Mouse (Mus musculus) liver, adult 2 months (tissue): Measurements from ENCODE around the gene Rbfox3. TPM values are rescaled to one million over a fixed set of nuclear protein-coding genes. Genes with fewer than 3 reads are reported as not detected.

Source experiments
- DNase-seq: peaks from one replicate; pipeline ENCODE4 v3.0.0-alpha.2; 2011; ENCODE audit warnings: low read depth, low spot score; ENCODE audit errors: extremely low read depth
- H3K27ac ChIP-seq: fragments of 200-500 bp; replicated peaks from 2 replicates; pipeline ENCODE4 v1.5.1; 2012; ENCODE audit warnings: low read depth, mild to moderate bottlenecking, control low read depth, inconsistent platforms, low read length; ENCODE audit not compliant: insufficient read depth
- H3K27me3 ChIP-seq: fragments of 200-500 bp; 2 replicates; pipeline ENCODE4 v1.6.1; 2012; ENCODE audit warnings: mild to moderate bottlenecking, moderate library complexity, low read length, inconsistent platforms; ENCODE audit not compliant: control insufficient read depth, insufficient read depth
- H3K36me3 ChIP-seq: fragments of 200-500 bp; 2 replicates; pipeline ENCODE4 v1.6.1; 2012; ENCODE audit warnings: low read length, inconsistent platforms; ENCODE audit not compliant: control insufficient read depth, insufficient read depth
- H3K4me1 ChIP-seq: fragments of 200-500 bp; 2 replicates; pipeline ENCODE4 v1.6.1; 2011; ENCODE audit warnings: low read length; ENCODE audit not compliant: control insufficient read depth, insufficient read depth
- H3K4me3 ChIP-seq: fragments of 200-500 bp; 2 replicates; pipeline ENCODE4 v1.5.1; 2011; ENCODE audit warnings: low read depth, mild to moderate bottlenecking, control low read depth, low read length, moderate library complexity; ENCODE audit not compliant: insufficient read depth
- H3K79me2 ChIP-seq: fragments of 200-500 bp; 2 replicates; pipeline ENCODE4 v1.6.1; 2012; ENCODE audit warnings: inconsistent platforms, mild to moderate bottlenecking, low read length, moderate library complexity; ENCODE audit not compliant: control insufficient read depth, insufficient read depth
- H3K9ac ChIP-seq: fragments of 200-500 bp; 2 replicates; pipeline ENCODE4 v1.6.1; 2012; ENCODE audit warnings: low read depth, mild to moderate bottlenecking, control low read depth, inconsistent platforms, low read length
- CTCF ChIP-seq: fragments of 200-500 bp; IDR thresholded peaks from 2 replicates; pipeline ENCODE4 v1.5.1; 2011; ENCODE audit warnings: low read depth, low read length, control low read depth
- POLR2A ChIP-seq: fragments of 200-500 bp; IDR thresholded peaks from 2 replicates; pipeline ENCODE4 v1.6.1; 2011; ENCODE audit warnings: low read length, control low read depth; ENCODE audit not compliant: insufficient read depth; ENCODE audit errors: extremely low read depth
- WGBS: fragments of 180-500 bp; shearing (Covaris S2); methylation state at CpG from one replicate; pipeline ENCODE4 v1.1.7; 2018; 5-methylcytosine and 5-hydroxymethylcytosine counted together
- polyA plus RNA-seq: library from polyadenylated mRNA; depleted of rRNA; stranded (reverse); fragments of >200 nt; gene quantifications from 2 replicates; pipeline ENCODE4 v1.2.3, GENCODE M21; 2012
- total RNA-seq: library from RNA; depleted of rRNA; stranded (reverse); fragments of >200 nt; gene quantifications from 2 replicates; pipeline ENCODE4 v1.2.3, GENCODE M21; 2014

Gene Rbfox3
- total and polyA plus RNA-seq, 2 experiments, result 0.28 to 0.44 TPM

GRCm38 (mm10) chr11:118881786-118882495, 29.5 kb downstream of the Rbfox3 start:
- no peaks in the 10 kb centered on the region for H3K27me3 ChIP-seq
- H3K36me3 ChIP-seq, result no peaks in the 10 kb centered on the region
- DNase-seq, result no peak
- 36% methylated on average over 11 of the region's 11 CpGs for WGBS
- H3K4me1 ChIP-seq, result no peaks in the 10 kb centered on the region
- TF ChIP-seq CTCF (no peak), POLR2A (no peak)
- H3K9ac ChIP-seq, result no peak overlapping the region
- no peaks in the 10 kb centered on the region for H3K79me2 ChIP-seq
- H3K27ac ChIP-seq, result no peak overlapping the region
- no peak overlapping the region for H3K4me3 ChIP-seq

GRCm38 (mm10) chr11:118879466-118880150, 31.8 kb downstream of the Rbfox3 start:
- TF ChIP-seq POLR2A (no peak), CTCF (no peak)
- Histone ChIP-seq H3K4me1 (no peaks in the 10 kb centered on the region), H3K9ac (no peak overlapping the region), H3K27ac (no peak overlapping the region), H3K27me3 (no peaks in the 10 kb centered on the region), H3K36me3 (no peaks in the 10 kb centered on the region), H3K4me3 (no peak overlapping the region), H3K79me2 (no peaks in the 10 kb centered on the region)
- no peak for DNase-seq
- 87% methylated on average over 8 of the region's 8 CpGs for WGBS

- no peak for DNase-seq
- 88% methylated on average over 13 of the region's 13 CpGs for WGBS
- TF ChIP-seq POLR2A (no peak), CTCF (no peak)
- Histone ChIP-seq H3K27ac (no peak overlapping the region), H3K4me1 (no peaks in the 10 kb centered on the region), H3K9ac (no peak overlapping the region), H3K36me3 (no peaks in the 10 kb centered on the region), H3K79me2 (no peaks in the 10 kb centered on the region), H3K27me3 (no peaks in the 10 kb centered on the region), H3K4me3 (no peak overlapping the region)
Measured at GRCm38 (mm10) chr11:118878605-118879245, 32.7 kb downstream of the Rbfox3 start.

- no peak overlapping the region for H3K27ac ChIP-seq
- no peak overlapping the region for H3K4me3 ChIP-seq
- no peaks in the 10 kb centered on the region for H3K4me1 ChIP-seq
- peaks cover 4% of the 10 kb centered on the region for H3K27me3 ChIP-seq
- H3K9ac ChIP-seq, result no peak overlapping the region
- H3K36me3 ChIP-seq, result no peaks in the 10 kb centered on the region
- TF ChIP-seq CTCF (no peak), POLR2A (no peak)
- H3K79me2 ChIP-seq, result no peaks in the 10 kb centered on the region
- 64% methylated on average over 5 of the region's 5 CpGs for WGBS
- no peak for DNase-seq
Measured at GRCm38 (mm10) chr11:118875243-118875897, 36.0 kb downstream of the Rbfox3 start.

GRCm38 (mm10) chr11:118874487-118875095, 36.8 kb downstream of the Rbfox3 start:
- no peak for TF ChIP-seq CTCF
- TF ChIP-seq POLR2A, result no peak
- H3K27me3 ChIP-seq, result peaks cover 4% of the 10 kb centered on the region
- H3K79me2 ChIP-seq, result no peaks in the 10 kb centered on the region
- no peak overlapping the region for H3K27ac ChIP-seq
- H3K4me1 ChIP-seq, result no peaks in the 10 kb centered on the region
- 35% methylated on average over 7 of the region's 7 CpGs for WGBS
- H3K9ac ChIP-seq, result no peak overlapping the region
- no peak overlapping the region for H3K4me3 ChIP-seq
- no peak for DNase-seq
- H3K36me3 ChIP-seq, result no peaks in the 10 kb centered on the region
